Mouse (Mus musculus): ENCODE data around the gene Cnksr3. TPM values are rescaled to one million over a fixed set of nuclear protein-coding genes. Genes with fewer than 3 reads are reported as not detected.

The Cnksr3 gene
- total RNA-seq (2015; ENCODE audit: low replicate concordance) (0.72 TPM in 1 of 2 replicates, not detected in the other), total RNA-seq (2017; ENCODE audit: low replicate concordance) (1.0 TPM in 1 of 2 replicates, not detected in the other)

DNA sequence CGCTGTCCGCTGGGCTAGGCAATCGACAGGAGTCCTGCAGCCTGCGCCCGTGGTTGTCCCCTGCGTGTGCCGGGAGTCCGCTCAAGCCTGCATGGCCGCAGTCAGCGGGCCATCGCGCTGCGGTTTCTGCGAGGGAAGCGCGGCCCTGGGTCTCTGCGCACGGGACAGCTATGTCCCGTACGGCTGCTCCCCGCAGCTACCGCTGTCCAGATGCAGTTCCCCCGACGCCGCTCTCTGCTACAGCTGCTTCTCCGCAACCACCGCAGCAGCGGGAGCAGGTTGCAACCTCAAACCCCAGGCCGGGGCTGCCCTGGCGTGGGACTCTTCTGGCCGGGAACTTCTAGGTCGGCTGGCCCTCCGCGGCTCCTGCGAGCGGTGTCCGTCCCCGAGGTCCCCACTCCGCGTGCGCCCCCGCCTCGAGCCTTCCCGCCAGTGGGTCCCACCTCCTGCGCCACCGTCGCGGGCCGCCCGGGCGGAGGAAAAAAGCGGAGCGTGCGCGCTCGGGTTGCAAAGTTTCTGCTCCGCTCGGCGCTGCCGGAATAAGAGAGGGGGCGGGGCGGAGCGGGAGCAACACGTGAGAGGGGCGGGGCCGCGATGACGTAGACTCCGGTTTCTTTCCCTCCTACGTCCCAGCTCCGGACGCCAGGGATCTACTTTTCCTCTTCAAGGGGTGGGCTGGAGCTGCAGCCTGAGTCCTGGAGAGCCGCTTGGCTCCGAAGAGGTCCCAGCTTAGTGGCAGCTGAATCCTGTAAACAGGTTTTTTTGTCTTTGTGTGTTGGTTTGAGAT is at the start of gene Cnksr3:
Gene Cnksr3, minus strand, starts transcription at position 542 of the 787 bp plus-strand sequence.
- peak; percentile 82 for ATAC-seq (replicated peaks; ENCODE audit: low FRiP score, poor library complexity, severe bottlenecking)

DNA sequence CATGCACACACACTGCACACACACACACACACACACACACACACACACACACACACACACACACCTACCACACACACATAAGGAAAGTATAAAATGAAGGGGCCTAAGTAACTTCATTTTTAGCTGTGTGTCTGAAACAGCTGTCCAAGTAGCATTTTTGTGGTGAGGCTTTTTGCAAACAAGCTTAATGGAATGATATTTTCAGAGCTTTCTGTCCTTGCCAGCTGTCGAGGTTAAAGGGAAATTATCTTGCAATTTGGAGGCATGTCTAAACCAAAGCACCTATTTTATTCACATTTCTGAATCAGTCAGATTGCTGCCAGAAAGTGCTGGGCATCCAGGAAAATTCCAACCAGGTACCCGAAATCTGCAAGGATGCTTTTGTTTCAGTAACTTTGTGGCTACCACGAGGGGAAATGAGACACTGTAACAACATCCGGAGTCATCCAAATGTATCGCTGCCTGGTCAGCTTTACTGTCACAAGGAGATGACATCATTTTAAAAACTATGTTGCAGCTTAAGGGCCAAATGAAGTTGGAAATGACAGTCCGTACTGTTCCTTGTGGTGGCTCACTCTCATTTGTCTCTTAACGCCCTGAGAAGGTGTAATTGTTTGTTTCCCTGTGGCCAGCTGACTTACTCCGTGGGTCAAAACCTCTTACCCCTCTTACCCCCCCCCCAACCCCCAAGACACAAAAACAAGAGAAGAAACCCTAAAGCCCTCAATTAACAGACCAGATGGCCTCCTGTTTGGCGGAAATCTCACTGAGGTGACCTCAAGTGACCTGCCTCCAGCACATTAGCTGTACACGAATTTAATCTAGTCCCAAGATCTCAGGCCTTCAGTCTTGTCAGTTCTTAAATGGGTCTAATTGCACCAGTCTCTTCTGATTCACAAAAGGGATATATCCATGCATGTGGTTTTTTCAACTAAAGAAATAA is 48.4 kb upstream of the Cnksr3 start:
- no peak for ATAC-seq (replicated peaks; ENCODE audit: low FRiP score, poor library complexity, severe bottlenecking)

DNA sequence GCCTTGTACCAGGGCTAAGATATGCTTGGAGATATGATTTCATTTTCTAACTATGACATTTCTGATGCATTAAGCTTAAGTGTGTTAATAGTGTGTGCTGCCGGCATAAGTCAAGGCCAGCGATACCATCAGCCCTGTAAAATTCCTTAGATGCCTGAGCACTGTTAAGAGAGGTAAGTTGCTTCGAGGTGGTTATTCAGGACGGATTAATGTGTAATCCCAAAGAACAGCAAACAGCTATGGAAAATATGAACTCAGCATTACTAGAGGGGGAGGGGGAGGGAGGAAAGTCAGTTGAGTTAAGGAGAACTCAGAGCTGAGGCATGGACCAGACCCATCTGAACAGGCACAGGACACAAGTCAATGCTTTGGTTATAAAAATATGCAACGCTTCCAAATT is 46.6 kb upstream of the Cnksr3 start:
- no peak for ATAC-seq (replicated peaks; ENCODE audit: low FRiP score, poor library complexity, severe bottlenecking)

DNA sequence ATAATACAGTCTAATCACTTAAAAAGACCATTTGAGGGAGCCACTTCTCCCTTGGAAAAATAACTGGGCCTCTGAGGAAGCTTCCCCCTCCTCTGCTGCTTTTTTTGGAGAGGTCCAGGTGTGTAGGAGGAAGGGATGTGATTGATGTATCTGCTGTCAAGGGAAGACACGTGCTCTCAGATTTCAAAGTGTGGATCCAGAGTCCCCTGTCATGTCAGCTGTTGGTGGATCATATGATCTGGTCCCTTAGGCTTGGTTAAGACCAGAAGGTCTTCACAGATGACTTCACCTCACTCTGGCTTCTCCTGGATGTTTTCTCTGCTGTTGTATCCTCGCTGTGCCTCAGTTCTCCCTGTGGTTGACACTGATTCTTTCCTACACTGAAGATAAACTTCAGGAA is 38.4 kb upstream of the Cnksr3 start:
- ATAC-seq (replicated peaks; ENCODE audit: low FRiP score, poor library complexity, severe bottlenecking) = no peak

DNA sequence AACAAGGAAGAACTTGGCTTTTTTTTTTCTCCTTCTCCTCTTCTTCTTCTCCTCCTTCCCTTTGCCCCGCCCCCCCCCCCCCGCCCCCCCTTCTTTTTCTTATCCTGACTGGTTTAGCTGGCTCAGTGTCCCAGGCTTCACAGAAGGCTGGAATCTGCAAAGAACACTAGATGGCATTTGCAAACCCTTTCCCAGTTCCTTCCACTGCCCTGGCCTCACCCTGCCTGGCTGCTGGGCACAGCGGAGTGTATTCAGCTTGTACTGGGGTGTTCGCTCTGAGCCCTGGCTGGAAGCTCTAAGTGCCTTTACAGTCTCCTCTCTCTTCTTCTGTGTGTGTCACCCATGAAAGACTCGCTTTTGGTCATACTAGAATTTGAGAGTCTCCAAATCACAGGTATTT is 22.6 kb upstream of the Cnksr3 start:
- no peak for ATAC-seq (replicated peaks; ENCODE audit: low FRiP score, poor library complexity, severe bottlenecking)

DNA sequence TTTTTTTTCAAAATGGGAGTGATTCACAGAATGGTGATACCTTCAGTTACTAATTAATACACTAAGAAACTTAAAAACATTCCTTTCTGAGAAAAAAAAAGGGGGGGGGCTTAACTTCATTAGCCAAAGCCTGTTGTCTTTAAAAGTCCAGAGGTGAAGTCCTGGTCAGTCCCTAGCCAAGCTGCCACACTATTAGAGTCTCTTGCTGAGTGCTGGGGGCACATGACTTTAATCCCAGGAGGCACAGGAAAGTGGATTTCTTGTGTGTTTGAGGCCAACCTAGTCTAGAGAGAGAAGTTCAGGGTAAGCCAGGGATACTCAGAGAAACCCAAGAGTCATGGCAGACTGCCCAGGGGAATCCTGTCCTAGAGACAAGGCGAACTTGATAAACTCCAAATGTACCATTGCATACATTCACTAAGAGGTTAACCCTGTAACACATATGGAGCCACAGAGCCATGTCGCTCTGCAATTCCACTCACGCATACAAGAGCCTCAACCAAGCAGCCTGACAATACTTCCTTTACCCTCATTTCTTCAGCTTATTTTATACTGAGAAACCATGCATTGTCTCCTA is 5.6 kb upstream of the Cnksr3 start:
- no peak for ATAC-seq (replicated peaks; ENCODE audit: low FRiP score, poor library complexity, severe bottlenecking)

DNA sequence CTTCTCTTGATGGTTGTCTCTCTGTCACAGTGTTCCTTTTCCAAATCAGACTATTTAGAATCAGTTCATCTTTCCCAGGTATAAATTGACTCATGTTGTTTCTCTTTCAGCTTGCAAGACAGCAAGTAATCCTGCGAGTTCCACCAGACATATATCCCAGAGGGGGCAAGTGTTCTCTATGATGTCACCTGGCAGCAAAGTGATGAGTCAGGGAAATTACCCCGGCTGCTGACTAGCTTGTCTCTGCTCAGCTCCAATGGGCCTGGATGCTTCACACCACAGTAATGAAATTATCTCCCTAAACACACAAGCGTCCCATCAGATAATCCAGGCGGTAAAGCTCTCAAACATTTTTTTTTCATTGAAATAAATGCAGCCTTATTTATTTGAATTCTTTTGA is 2.7 kb upstream of the Cnksr3 start:
- ATAC-seq (replicated peaks; ENCODE audit: low FRiP score, poor library complexity, severe bottlenecking) = no peak

DNA sequence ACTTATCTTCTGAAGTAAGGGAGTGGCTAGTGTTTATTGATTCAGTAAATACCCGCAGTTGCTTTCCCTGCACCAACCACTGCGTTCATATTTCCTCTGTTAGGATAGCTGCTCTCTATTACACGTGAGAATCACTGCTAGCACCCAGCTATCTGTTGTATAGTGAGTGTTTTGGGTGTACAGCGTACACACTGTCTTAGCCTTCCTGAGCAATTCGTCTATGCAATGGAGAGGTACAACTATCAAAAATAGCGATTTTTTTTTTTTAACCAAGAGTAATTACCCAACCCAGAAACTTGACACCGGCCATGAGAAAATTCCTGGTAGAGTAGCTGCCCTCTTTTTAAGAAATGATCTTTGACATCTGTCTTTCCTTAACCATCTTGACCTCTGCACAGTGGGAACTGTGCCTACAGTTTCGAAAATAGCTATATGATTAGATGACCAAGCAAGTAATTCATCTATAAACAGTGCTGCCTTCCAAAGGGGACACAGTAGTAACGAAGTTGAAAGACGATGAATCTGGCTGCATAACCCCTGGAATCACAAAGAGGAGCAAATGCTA is 1.1 kb upstream of the Cnksr3 start:
- ATAC-seq (replicated peaks; ENCODE audit: low FRiP score, poor library complexity, severe bottlenecking) = no peak

DNA sequence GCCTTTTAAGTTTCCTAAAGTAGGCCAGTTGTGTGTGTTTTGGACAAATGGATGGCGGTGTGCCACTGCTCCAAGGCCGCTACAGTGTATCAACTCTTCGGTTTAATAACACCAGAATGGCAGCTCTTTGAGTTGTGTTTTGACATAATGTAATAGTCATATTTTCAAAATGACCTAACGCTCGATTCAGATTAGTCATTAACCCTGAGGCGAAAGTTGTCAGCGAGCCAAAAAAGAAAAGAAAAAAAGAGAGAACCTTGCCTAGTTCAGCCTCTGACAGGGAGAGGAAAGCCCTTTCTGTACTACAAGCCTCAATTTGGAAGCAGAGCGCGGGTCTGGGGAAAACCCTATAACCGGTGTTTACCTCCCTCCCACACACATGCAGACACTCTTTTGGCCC is 500 bp upstream of the Cnksr3 start:
- ATAC-seq (replicated peaks; ENCODE audit: low FRiP score, poor library complexity, severe bottlenecking) = no peak

DNA sequence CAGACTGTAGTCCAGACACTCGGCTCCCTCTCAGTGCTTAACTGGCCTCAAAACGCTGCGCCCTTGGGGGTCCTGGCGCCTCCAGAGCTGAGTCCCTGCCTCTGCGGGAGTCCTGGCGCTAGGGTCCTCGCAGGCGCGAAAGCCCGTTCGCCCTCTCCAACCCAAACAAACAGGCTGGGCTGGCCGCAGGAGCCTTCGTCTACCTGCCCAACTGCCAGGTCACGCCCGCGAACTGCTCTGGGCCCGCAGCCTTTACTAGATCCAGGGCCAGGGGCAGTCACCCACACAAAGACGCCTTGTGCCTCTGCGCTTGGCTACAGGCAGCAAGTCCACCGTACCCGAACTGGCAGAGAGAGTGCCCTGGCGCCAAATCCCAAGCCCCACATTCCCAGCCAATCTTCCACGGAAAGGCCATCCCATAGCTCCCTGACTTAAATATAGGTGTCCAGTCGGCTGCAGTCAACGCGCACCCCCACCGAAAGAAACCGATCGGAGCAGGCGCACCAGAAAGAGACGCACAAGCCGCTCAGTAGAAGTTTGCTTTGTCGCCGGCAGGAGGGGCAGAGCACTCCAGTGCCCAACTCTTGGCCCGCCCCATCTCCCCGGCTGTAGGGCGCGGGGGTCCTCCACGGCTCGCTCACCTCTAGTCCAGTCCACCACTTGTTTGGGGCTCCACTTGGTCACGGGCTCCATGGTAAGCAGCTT is 894 bp downstream of the Cnksr3 start:
- ATAC-seq (replicated peaks; ENCODE audit: low FRiP score, poor library complexity, severe bottlenecking) = 0 out of 2 replicates have a peak, but pooled peaks have one; percentile 26

DNA sequence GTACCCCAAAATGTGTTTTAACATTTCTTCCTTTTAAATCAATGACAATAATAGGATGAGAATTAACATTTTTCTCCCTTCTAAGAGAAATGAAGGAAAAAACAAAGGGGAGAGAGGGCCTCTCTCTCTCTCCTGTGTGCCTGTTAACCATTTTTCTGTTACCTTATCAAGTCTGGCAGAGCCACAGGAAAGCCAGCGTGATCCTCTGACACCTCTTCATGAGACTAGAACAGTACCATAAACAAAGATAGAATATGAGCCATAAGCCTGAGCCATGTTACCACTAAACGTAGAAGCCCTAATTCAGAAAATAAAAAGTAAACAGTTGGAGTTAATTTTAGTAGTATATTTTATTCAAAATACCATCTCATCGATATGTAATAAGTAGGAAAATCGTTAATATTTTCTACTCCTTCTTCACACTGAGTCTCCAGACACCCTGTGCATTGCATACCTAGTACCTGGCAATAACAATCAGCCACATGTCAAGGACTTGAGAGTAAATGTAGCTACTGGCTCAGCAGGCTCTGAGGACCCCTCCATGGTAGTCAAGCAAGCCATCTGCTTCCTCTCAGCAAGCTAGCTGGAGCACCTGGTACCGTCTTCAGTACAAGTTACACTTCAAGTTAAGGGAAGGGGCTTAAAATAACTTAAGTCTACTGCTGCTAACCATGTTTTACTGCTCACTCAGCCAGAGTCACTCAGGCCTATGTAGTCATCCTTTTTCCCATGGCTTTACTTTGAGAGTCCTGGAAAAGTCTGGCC is 2.2 kb downstream of the Cnksr3 start:
- ATAC-seq (replicated peaks; ENCODE audit: low FRiP score, poor library complexity, severe bottlenecking) = no peak

DNA sequence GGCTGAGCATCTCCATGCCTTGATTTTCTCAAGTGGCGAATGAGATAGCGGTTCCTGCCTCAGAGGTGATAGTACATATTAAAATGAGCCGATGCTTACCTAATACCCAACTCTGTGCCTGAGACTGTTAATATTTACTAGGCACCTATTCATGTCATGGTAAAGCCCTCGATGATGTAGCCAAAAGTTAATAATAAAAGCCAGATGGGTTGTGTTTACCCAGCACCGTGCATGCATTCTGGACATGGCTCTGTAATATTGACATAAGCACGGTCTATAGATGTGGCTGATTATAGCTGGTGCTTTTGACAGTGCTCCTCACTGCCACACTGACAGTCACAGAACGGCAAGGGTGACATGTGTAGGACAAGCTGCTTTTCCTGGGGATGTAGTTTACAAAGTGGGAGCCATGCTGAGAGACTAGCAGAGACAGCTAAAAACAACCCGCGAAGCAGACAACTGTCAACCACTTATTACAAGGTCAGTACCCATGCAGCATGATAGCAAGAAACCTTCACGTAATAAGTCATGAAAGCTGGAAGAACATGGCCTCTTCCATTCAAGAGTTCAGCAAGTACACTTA is 3.1 kb downstream of the Cnksr3 start:
- ATAC-seq (replicated peaks; ENCODE audit: low FRiP score, poor library complexity, severe bottlenecking) = no peak

DNA sequence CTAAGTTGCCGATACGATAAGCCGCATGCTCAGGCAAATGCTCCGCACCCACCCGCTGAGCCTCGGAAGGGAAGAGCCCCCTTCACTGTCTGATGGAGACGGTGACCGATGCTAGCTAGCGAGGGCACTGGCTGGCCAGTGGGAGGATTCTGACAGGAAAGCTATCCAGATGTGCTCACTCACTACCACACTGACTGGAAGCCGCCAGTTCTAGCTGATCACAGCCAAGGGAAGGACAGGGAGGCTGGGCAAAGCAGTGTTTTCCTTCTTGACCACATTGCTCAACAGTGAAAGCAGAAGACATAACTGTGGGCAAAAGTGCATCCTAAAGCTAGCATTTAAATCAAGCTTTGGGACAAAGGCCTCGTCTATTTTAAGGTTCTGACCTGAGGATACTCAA is 4.7 kb downstream of the Cnksr3 start:
- ATAC-seq (replicated peaks; ENCODE audit: low FRiP score, poor library complexity, severe bottlenecking) = no peak

DNA sequence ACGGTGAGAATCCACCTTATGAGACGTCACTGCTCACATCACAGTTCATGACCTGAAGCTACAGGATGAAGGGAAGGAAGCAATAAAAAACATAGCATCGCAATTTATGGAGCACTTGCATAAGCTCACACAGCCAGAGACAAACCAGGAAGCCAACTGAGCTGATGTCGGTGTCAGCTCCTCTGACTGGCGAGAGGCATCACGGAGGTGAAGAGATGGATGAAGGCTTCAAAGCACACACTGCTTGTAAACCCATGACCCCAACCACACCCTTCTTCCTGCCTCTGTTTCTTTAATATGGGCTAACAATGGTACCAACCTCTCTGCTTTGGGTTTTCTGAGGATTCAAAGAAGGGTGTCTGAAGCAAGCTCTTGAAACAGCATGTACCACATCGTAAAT is 5.5 kb downstream of the Cnksr3 start:
- no peak for ATAC-seq (replicated peaks; ENCODE audit: low FRiP score, poor library complexity, severe bottlenecking)

DNA sequence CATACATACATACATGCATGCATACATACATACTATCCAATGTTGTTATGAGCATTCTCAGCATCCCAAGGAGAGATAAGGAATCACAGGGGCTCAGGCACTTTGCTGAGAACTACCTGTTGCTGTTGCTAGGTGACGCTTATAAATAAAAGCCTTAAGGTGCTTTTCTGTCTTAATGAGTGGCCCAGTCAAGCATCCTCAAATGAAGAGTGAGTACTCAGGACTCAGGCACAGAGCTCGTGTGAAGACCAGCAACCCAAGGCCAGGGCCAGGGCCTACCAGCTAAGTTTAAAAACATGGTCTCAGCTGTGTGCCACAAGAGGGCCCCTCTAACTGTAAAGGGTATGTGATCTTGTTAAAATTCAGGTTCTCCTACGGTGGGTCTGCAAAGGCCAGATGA is 6.5 kb downstream of the Cnksr3 start:
- ATAC-seq (replicated peaks; ENCODE audit: low FRiP score, poor library complexity, severe bottlenecking) = no peak

DNA sequence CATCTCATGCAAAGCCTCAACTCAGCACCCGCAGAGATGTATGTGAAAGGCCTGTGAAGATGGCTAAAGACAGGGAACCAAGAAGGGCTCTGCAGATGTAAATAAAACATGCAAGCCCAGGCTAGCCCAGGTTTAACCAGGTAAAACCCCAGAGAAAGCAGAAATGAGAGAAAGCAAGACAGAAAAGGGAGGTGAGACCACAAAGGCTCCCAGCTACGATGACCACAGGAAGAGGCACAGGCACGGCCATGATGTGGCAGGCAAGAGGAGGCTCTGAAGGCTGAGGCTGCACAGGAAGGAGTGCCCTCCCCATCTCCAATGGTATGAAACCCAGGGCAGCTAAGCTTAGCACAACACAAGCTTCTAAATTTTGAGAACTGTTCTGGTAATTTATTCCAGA is 7.1 kb downstream of the Cnksr3 start:
- ATAC-seq (replicated peaks; ENCODE audit: low FRiP score, poor library complexity, severe bottlenecking) = no peak

DNA sequence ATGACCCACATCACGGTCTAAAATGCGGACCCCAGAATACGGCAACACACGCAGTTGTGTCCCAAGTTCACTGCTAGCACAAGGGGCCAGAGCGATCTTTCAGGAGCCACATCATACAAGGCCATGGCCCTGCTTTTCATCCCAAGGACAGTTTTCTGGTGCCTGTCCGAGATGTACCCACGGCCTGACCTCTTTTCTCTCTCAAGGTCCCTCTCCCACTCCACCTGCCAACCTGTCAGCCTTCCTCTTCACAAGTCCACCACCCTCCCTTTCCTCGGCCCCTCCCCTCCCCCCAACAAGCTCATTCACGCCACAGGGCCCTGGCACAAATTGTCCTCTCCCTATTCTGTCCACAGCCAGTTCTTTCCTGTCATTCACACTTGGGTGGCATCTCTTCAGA is 9.5 kb downstream of the Cnksr3 start:
- ATAC-seq (replicated peaks; ENCODE audit: low FRiP score, poor library complexity, severe bottlenecking) = no peak

DNA sequence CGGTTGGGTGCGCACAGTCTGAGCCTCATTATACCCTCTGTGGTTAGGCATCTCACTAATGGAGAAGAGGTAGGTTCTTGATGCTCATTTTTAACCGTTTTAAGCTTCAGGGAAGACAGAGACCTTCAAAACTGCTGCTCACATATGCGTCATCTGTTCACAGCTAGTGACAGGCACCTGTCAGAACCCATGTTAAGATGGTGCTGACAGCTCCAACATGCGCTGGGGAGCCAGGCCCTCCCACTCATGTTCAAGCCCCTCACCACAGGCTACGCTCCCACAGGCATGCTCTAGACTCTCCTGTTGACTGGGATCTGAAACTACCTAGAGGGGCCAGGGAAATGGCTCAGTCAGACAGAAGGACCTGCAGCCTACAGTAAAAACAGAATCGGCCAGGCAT is 11.4 kb downstream of the Cnksr3 start:
- no peak for ATAC-seq (replicated peaks; ENCODE audit: low FRiP score, poor library complexity, severe bottlenecking)
